Mouse (Mus musculus) hindbrain, embryonic 13.5 days (tissue): ENCODE results near the gene Alox12. TPM values are rescaled to one million over a fixed set of nuclear protein-coding genes. Genes with fewer than 3 reads are reported as not detected.

Experiments
- ATAC-seq: fragments of 200-750 bp; cut with Nextera tagmentation; 2 replicates; pipeline ENCODE4 v1.8.0; 2017; ENCODE audit warnings: moderate TSS enrichment; ENCODE audit not compliant: low FRiP score
- H3K27ac ChIP-seq: fragments of 300-500 bp; sonication (generic); 2 replicates; pipeline ENCODE4 v1.5.1; 2015; ENCODE audit warnings: inconsistent platforms, mild to moderate bottlenecking, moderate library complexity
- H3K27me3 ChIP-seq: fragments of 300-500 bp; sonication (generic); 2 replicates; pipeline ENCODE4 v1.6.1; 2015; ENCODE audit warnings: mild to moderate bottlenecking, inconsistent platforms
- H3K36me3 ChIP-seq: fragments of 300-500 bp; sonication (generic); 2 replicates; pipeline ENCODE4 v1.6.1; 2015; ENCODE audit warnings: mild to moderate bottlenecking, inconsistent platforms
- H3K4me1 ChIP-seq: fragments of 300-500 bp; sonication (generic); replicated peaks from 2 replicates; pipeline ENCODE4 v1.6.1; 2015; ENCODE audit warnings: inconsistent platforms
- H3K4me2 ChIP-seq: fragments of 300-500 bp; sonication (generic); 2 replicates; pipeline ENCODE4 v1.6.1; 2015; ENCODE audit warnings: inconsistent platforms, mild to moderate bottlenecking, moderate library complexity
- H3K4me3 ChIP-seq: fragments of 300-500 bp; sonication (generic); 2 replicates; pipeline ENCODE4 v1.5.1; 2015; ENCODE audit warnings: mild to moderate bottlenecking, inconsistent platforms
- H3K9ac ChIP-seq: fragments of 300-500 bp; sonication (generic); 2 replicates; pipeline ENCODE4 v1.6.1; 2015; ENCODE audit warnings: mild to moderate bottlenecking, inconsistent platforms
- H3K9me3 ChIP-seq: fragments of 300-500 bp; sonication (generic); 2 replicates; pipeline ENCODE4 v1.6.1; 2016; ENCODE audit warnings: inconsistent platforms
- WGBS: fragments of 180-500 bp; shearing (Covaris S2); methylation state at CpG from one replicate; pipeline ENCODE4 v1.1.7; 2015; 5-methylcytosine and 5-hydroxymethylcytosine counted together
- polyA plus RNA-seq: library from polyadenylated mRNA; unstranded; fragments of >200 nt; fragmentation: Nextera tagmentation; extraction: Ambion mirVana; gene quantifications from 2 replicates; pipeline ENCODE4 v1.2.1, GENCODE M21; 2015

The Alox12 gene
- polyA plus RNA-seq, 1 experiment from 2014 or later: 2.8 TPM

- Histone ChIP-seq H3K4me2 (no peak overlapping the region), H3K27ac (no peak overlapping the region), H3K4me3 (no peak overlapping the region), H3K9ac (no peak overlapping the region), H3K27me3 (0 out of 2 replicates have a peak, but pooled peaks cover 3% of the 10 kb centered on the region), H3K36me3 (no peaks in the 10 kb centered on the region), H3K4me1 (no peaks in the 10 kb centered on the region), H3K9me3 (no peaks in the 10 kb centered on the region)
- 81% methylated on average over 7 of the region's 7 CpGs for WGBS
- ATAC-seq: no peak
Observed at GRCm38 (mm10) chr11:70271641-70272040, 16.5 kb upstream of the Alox12 start.

GRCm38 (mm10) chr11:70266405-70266804 is 11.3 kb upstream of the Alox12 start:
- H3K9me3 ChIP-seq: no peaks in the 10 kb centered on the region
- no peaks in the 10 kb centered on the region for H3K36me3 ChIP-seq
- no peak overlapping the region for H3K9ac ChIP-seq
- no peaks in the 10 kb centered on the region for H3K4me1 ChIP-seq
- ATAC-seq: no peak
- no peak overlapping the region for H3K4me2 ChIP-seq
- H3K27me3 ChIP-seq: peaks cover 9% of the 10 kb centered on the region; the same call in 1 of the 2 replicates
- 92% methylated on average over 1 of the region's 1 CpGs for WGBS
- H3K27ac ChIP-seq: no peak overlapping the region
- H3K4me3 ChIP-seq: no peak overlapping the region

- H3K27me3 ChIP-seq: peaks cover 9% of the 10 kb centered on the region; the same call in 1 of the 2 replicates
- no peak for ATAC-seq
- H3K9ac ChIP-seq: no peak overlapping the region
- no peaks in the 10 kb centered on the region for H3K9me3 ChIP-seq
- no peak overlapping the region for H3K4me2 ChIP-seq
- no peaks in the 10 kb centered on the region for H3K4me1 ChIP-seq
- H3K27ac ChIP-seq: no peak overlapping the region
- WGBS: 86% methylated on average over 4 of the region's 4 CpGs
- H3K4me3 ChIP-seq: no peak overlapping the region
- H3K36me3 ChIP-seq: no peaks in the 10 kb centered on the region
Observed at GRCm38 (mm10) chr11:70265819-70266218, 10.7 kb upstream of the Alox12 start.

GRCm38 (mm10) chr11:70265252-70265651 is 10.1 kb upstream of the Alox12 start:
- no peak overlapping the region for H3K4me3 ChIP-seq
- H3K27ac ChIP-seq: no peak overlapping the region
- H3K9ac ChIP-seq: no peak overlapping the region
- no peak for ATAC-seq
- H3K27me3 ChIP-seq: peaks cover 9% of the 10 kb centered on the region; the same call in 1 of the 2 replicates
- H3K4me1 ChIP-seq: no peaks in the 10 kb centered on the region
- no peaks in the 10 kb centered on the region for H3K36me3 ChIP-seq
- H3K4me2 ChIP-seq: no peak overlapping the region
- H3K9me3 ChIP-seq: no peaks in the 10 kb centered on the region
- 62% methylated on average over 3 of the region's 3 CpGs for WGBS

GRCm38 (mm10) chr11:70259035-70259434 is 3.9 kb upstream of the Alox12 start:
- Histone ChIP-seq H3K4me2 (no peak overlapping the region), H3K9me3 (no peaks in the 10 kb centered on the region), H3K4me3 (no peak overlapping the region), H3K27me3 (peaks cover 37% of the 10 kb centered on the region), H3K4me1 (peaks cover 4% of the 10 kb centered on the region), H3K36me3 (no peaks in the 10 kb centered on the region), H3K27ac (no peak overlapping the region), H3K9ac (no peak overlapping the region)
- no peak for ATAC-seq
- 94% methylated on average over 4 of the region's 4 CpGs for WGBS

- Histone ChIP-seq H3K27ac (no peak overlapping the region), H3K9me3 (no peaks in the 10 kb centered on the region), H3K4me2 (peak overlapping the region; percentile 43), H3K4me1 (peaks cover 4% of the 10 kb centered on the region), H3K36me3 (no peaks in the 10 kb centered on the region), H3K27me3 (peaks cover 77% of the 10 kb centered on the region), H3K4me3 (peak overlapping the region; percentile 23), H3K9ac (no peak overlapping the region)
- no peak for ATAC-seq
- WGBS: 4% methylated on average over 18 of the region's 18 CpGs
Observed at GRCm38 (mm10) chr11:70254337-70254736, 816 bp downstream of the Alox12 start.

GRCm38 (mm10) chr11:70251853-70252252 is 3.3 kb downstream of the Alox12 start:
- 84% methylated on average over 8 of the region's 8 CpGs for WGBS
- H3K36me3 ChIP-seq: no peaks in the 10 kb centered on the region
- H3K27me3 ChIP-seq: peaks cover 69% of the 10 kb centered on the region

GRCm38 (mm10) chr11:70250150-70250549 is 5.0 kb downstream of the Alox12 start:
- Histone ChIP-seq H3K36me3 (no peaks in the 10 kb centered on the region), H3K9me3 (no peaks in the 10 kb centered on the region), H3K27me3 (peaks cover 67% of the 10 kb centered on the region), H3K27ac (no peak overlapping the region), H3K4me1 (peaks cover 4% of the 10 kb centered on the region), H3K4me2 (no peak overlapping the region), H3K9ac (no peak overlapping the region), H3K4me3 (no peak overlapping the region)
- WGBS: 78% methylated on average over 11 of the region's 11 CpGs
- no peak for ATAC-seq

More at GRCm38 (mm10) chr11:70251853-70252252, 3.3 kb downstream of the Alox12 start:
- H3K4me3 ChIP-seq: no peak overlapping the region
- H3K9ac ChIP-seq: no peak overlapping the region
- H3K27ac ChIP-seq: no peak overlapping the region
- H3K4me1 ChIP-seq: peaks cover 4% of the 10 kb centered on the region
- H3K9me3 ChIP-seq: no peaks in the 10 kb centered on the region
- no peak for ATAC-seq
- H3K4me2 ChIP-seq: no peak overlapping the region

- 44% methylated on average over 9 of the region's 9 CpGs for WGBS
- H3K4me1 ChIP-seq: no peaks in the 10 kb centered on the region
- ATAC-seq: no peak
Observed at GRCm38 (mm10) chr11:70247136-70247845, 7.9 kb downstream of the Alox12 start.

GRCm38 (mm10) chr11:70242591-70242990 is 12.6 kb downstream of the Alox12 start:
- Histone ChIP-seq H3K27ac (no peak overlapping the region), H3K36me3 (no peaks in the 10 kb centered on the region), H3K4me3 (no peak overlapping the region), H3K9me3 (no peaks in the 10 kb centered on the region), H3K4me1 (peaks cover 21% of the 10 kb centered on the region), H3K4me2 (no peak overlapping the region), H3K27me3 (peaks cover 25% of the 10 kb centered on the region), H3K9ac (no peak overlapping the region)
- WGBS: 72% methylated on average over 11 of the region's 11 CpGs
- ATAC-seq: no peak

More at GRCm38 (mm10) chr11:70247136-70247845, 7.9 kb downstream of the Alox12 start:
- Histone ChIP-seq H3K4me3 (no peak overlapping the region), H3K4me2 (no peak overlapping the region), H3K27ac (no peak overlapping the region), H3K9ac (no peak overlapping the region), H3K27me3 (peaks cover 54% of the 10 kb centered on the region), H3K36me3 (no peaks in the 10 kb centered on the region), H3K9me3 (no peaks in the 10 kb centered on the region)

- peak within 1 kb of the TSS; percentile 94 for H3K4me2 ChIP-seq
- H3K4me1 ChIP-seq: peaks cover 40% of the 10 kb centered on the region
- H3K27ac ChIP-seq: peak within 1 kb of the TSS; percentile 95
- under 1% methylated on average over 32 of the region's 35 CpGs for WGBS
- peak within 1 kb of the TSS; percentile 93 for H3K4me3 ChIP-seq
- peaks cover 13% of the 10 kb centered on the region for H3K36me3 ChIP-seq
- peaks cover 11% of the 10 kb centered on the region; the same call in 1 of the 2 replicates for H3K27me3 ChIP-seq
- peak; percentile 24 for ATAC-seq
- H3K9me3 ChIP-seq: no peaks in the 10 kb centered on the region
- H3K9ac ChIP-seq: peak within 1 kb of the TSS; percentile 95
Observed at GRCm38 (mm10) chr11:70239541-70240279, 15.4 kb downstream of the Alox12 start, which contains the start of the genes Gm21988 and Rnasek. Gm21988 (minus strand) TSS chr11:70239830. Rnasek (minus strand) TSS chr11:70239842.

GRCm38 (mm10) chr11:70238591-70239440 is 16.3 kb downstream of the Alox12 start:
- no peak for ATAC-seq
- Histone ChIP-seq H3K4me1 (peaks cover 40% of the 10 kb centered on the region), H3K27me3 (peaks cover 4% of the 10 kb centered on the region; the same call in 1 of the 2 replicates), H3K9ac (peak overlapping the region; percentile 95), H3K4me3 (peak overlapping the region; percentile 93), H3K4me2 (peak overlapping the region; percentile 94), H3K27ac (peak overlapping the region; percentile 95), H3K36me3 (peaks cover 21% of the 10 kb centered on the region), H3K9me3 (no peaks in the 10 kb centered on the region)
- 12% methylated on average over 23 of the region's 23 CpGs for WGBS
